Mouse (Mus musculus) thymus, postnatal 0 days (tissue): ENCODE data around the gene Krt90. TPM values are rescaled to one million over a fixed set of nuclear protein-coding genes. Genes with fewer than 3 reads are reported as not detected.

ENCODE experiments used
- DNase-seq: peaks from one replicate; pipeline ENCODE4 v3.0.0-alpha.2; 2015; ENCODE audit warnings: low spot score
- polyA plus RNA-seq: library from polyadenylated mRNA; unstranded; fragments of >200 nt; fragmentation: Nextera tagmentation; extraction: Ambion mirVana; gene quantifications from 2 replicates; pipeline ENCODE4 v1.2.1, GENCODE M21; 2015

Gene Krt90
- 0.06 and 0.18 TPM in 2 replicates for polyA plus RNA-seq

DNA sequence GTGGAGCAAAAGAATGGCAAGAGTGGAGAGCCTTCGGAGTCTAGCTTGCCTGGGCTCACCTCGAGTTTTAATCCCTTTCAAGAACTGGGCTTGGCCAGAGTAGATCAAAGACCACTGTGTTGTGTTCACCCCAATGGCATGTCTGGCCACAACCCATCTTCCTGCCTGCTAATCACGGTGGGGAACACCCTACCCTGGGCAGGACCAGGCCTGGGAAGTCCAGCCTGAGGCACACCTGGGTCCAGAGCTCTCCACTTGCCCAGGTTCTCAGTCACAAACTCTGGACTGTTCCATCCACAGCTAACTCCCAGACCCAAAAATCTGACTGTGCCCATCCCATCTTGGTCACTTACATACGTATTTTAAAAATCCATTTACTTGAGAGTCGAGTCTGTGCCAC is at the start of gene Krt90:
Gene Krt90, minus strand, starts transcription at position 101 of the 400 bp plus-strand sequence.
- DNase-seq = no peak

GRCm38 (mm10) chr15:101599123-101599522 is 36.4 kb upstream of the Krt90 start:
- DNase-seq = no peak

GRCm38 (mm10) chr15:101588216-101588615 is 25.5 kb upstream of the Krt90 start:
- DNase-seq = no peak

GRCm38 (mm10) chr15:101584456-101584855 is 21.7 kb upstream of the Krt90 start:
- no peak for DNase-seq

DNA sequence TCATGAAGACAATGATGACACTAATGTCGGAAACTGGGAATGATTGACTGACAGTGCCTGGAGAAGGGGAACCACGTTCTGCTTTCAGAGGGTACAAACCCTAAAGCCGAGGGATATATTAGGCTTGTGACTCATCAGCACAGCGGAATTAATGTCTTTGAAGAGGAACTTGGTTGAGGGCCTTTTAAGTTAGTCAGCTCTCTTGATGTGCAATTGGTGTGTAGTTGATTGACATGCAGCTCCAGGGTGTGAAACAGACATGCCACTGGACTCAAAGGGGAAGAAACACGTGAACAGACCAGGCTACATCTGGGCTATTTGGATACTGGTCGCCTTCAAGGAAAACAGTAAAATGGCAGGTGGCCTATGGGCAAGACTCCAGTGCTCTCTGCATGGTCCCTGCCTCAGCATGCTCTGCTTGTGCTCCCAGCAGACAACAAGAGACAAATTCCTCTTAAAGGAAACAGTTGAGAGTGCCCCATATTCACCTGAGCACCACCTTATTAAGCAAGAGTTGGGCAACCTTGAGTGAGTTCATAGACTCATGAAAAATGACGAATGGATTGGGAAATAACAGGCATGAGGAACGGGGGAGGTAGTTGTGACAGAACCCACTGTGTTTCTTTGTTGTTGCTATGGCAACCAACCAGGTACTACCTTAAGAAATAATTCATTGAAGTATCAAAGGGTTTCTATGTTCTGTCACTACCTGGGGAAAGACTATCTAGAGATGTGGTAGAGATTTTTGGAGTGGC is 20.6 kb upstream of the Krt90 start:
- no peak for DNase-seq

GRCm38 (mm10) chr15:101581701-101582100 is 19.0 kb upstream of the Krt90 start:
- DNase-seq = no peak

GRCm38 (mm10) chr15:101575506-101575905 is 12.8 kb upstream of the Krt90 start:
- DNase-seq = no peak

GRCm38 (mm10) chr15:101573796-101574345 is 11.1 kb upstream of the Krt90 start, which contains the start of gene Krt75:
Krt75 (minus strand) TSS chr15:101573904.
- DNase-seq = no peak

- no peak for DNase-seq
These were observed 5.0 kb upstream of the Krt90 start for GRCm38 (mm10) chr15:101567780-101568179.

DNA sequence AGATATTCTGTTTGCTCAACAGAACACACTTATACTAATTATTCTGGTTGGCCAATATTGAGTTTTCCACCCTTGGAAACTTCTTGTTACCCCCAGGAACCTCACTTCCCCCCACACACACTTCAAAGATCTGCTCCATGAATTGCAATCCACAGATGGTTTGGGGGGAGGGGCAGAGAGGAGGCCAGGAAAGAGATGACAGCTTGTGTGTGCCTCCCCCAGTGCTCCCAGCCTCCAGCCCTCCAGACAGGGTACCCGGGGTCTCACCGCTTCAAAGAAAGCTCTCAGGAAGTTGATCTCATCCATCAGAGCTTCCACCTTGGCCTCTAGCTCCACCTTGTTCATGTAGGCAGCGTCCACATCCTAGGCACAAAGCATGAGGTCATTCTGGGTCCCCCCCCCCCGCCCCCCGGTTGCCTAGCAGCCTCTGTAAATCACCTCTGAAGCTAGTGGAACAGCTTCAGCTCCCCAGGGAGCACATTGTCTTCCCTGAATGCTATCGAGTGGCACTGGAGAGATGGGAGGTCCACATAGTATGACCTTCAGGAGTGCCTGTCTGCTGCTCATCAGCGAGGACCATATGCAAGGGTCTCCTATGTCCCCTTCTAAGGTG is 4.6 kb downstream of the Krt90 start:
- DNase-seq = no peak

GRCm38 (mm10) chr15:101553169-101553568 is 9.6 kb downstream of the Krt90 start:
- peak; percentile 53 for DNase-seq

DNA sequence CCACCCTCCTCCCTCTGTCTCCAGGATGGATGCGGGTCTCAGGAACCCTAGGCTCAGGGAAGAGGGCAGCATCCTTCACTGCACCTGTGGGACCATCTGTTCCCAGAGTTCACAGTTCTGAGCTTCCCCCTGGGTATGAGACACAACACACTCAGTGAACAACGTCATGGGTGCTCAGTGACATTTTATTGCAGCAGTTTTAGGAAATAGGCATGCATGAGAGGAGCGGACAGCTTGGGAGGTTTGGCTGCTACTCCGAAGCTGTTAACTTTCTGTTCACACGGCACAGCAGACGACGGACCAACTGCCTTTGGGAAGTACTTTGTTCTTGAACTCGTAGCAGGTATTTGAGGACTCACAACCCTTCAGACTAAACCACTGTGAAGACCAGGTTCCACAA is 10.6 kb downstream of the Krt90 start:
- DNase-seq = no peak

DNA sequence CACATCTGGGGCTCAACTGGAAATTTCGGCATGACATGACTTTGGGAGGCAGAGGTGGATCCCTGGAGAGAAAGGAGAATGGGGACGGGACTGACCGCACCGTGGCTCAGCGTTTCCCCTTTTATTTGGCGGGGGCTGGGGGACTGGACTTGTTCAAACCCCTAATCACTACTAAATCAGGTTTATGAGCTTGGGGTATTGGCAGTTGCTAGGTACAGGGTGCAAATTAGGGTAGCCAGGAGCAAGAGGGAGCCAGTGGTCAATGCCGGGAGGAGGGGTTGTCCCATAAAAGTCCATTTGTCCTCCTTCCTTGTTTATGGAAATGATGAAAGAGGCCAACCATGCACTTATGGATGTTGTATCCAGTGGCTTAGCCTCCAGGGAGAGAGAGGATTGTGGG is 12.2 kb downstream of the Krt90 start, which contains the start of gene Krt82:
Gene Krt82, minus strand, starts transcription at position 101 of the 400 bp plus-strand sequence.
- DNase-seq = no peak

GRCm38 (mm10) chr15:101544478-101544877 is 18.3 kb downstream of the Krt90 start:
- no peak for DNase-seq

GRCm38 (mm10) chr15:101542543-101542942 is 20.2 kb downstream of the Krt90 start:
- no peak for DNase-seq

- no peak for DNase-seq
These were observed 24.2 kb downstream of the Krt90 start for GRCm38 (mm10) chr15:101538580-101538900.

- no peak for DNase-seq
These were observed 24.7 kb downstream of the Krt90 start for GRCm38 (mm10) chr15:101537864-101538579.

DNA sequence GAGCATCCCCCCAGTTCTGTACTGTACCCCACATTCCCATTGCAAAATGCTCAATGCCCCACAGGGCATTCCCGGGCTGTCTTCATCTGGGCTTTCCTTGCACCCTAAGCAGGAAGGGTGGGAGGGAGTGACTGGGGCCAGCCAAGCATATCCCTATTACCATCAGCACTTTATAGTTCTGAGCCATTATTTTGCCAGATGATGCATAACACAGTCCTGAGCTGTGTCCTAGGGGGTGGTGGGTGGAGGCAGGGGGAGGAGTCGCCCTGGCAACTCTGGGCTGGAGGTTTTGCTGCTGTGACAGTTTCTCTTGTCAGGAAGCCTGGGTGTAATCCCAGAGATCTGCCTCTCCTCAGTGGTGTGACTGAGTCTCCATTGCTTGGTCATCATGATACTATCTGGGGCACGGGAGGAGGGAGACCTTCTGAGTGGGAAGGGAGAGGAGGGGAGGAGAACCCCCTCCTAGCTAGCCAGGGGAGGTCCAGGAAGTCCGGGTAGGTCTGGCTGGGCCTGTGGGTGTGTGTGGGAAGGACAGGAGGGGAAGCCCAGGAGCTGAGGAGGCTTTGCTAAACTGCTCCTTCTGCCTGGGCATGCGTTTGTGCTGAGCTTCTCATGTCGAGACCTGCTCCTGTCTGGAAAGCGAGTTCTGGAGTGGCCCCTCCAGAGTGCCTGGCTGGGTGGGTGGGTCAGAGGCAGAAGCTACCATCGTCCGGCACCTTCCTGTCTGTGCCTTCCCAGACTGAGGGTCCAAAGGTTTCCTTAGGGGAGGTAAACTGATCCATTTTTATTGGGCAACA is 26.5 kb downstream of the Krt90 start:
- no peak for DNase-seq

DNA sequence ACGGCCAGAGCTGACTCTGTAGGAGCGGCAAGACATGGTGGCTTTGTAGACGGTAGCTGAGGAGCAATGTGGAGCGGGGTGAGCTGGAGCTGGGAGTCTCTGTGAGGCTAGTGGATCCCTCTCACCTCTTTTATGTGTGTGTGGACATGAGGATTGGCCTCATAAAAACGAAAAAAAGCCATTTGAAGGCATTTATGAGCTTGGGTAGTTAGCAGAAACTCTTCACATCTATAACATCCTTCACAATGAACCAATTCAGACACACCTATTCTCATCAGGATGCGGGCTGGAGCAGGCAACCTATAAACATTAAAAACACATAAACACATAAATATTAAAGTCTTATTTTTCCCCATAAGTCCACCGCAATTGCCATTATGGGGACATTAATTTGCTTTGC is 30.0 kb downstream of the Krt90 start, which contains the start of gene Krt84:
Gene Krt84, minus strand, starts transcription at position 101 of the 400 bp plus-strand sequence.
- no peak for DNase-seq

GRCm38 (mm10) chr15:101522556-101523232 is 40.1 kb downstream of the Krt90 start:
- DNase-seq = no peak
